Mouse (Mus musculus) liver, embryonic 14 days (tissue): ENCODE measurements around the gene C1ql4. TPM values are rescaled to one million over a fixed set of nuclear protein-coding genes. Genes with fewer than 3 reads are reported as not detected.

Experiments
- polyA plus RNA-seq: library from polyadenylated mRNA; depleted of rRNA; stranded (reverse); fragments of >200 nt; gene quantifications from 2 replicates; pipeline ENCODE4 v1.2.3, GENCODE M21; 2012; rRNA removed

Gene C1ql4
- 0.01 and 0.02 TPM in 2 replicates for polyA plus RNA-seq

DNA sequence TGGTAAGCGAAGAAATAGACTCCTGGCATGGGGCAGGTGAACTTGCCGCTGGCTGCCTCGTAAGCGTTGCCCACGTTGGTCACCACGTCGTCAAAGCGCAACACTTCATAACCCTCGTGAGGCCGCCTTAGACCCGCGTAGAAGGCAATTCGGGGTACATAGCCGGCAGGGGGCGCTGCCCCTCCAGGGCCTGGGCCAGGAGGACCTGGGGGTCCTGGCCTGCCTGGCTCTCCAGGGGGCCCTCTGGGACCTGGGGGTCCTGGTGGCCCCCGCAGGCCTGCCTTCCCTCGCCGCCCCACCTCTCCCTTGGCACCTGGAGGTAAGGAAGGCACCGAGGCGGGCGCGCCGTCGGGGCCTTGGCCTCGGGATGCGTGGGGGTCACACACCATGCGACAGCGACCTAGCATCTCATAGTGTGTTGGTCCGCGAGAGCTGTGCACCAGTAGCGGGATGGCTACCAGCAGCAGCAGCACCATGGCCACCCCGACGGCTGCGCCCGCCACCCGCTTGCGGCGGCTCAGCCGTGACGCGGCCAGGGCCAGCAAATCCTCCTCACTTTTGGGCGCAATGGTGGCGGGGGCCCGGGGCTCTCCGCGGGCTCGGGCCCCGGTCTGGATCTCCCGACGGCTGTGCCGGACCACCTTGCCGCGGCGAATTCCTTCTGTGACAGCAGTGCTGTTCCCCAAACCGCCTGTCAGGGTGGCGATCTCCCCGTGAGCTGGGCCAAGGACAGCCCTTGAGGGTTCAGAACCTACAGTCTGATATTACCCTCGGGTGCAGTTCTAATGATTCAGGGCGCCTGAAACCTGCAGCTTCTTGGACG, at the start of gene C1ql4:
TSS of gene C1ql4 (minus strand) at position 565 of the 823 bp plus-strand sequence.

GRCm38 (mm10) chr15:99125711-99126080, 38.1 kb upstream of the C1ql4 start, which contains the start of gene Spats2:
Gene Spats2, plus strand, starts transcription at chr15:99125916.

DNA sequence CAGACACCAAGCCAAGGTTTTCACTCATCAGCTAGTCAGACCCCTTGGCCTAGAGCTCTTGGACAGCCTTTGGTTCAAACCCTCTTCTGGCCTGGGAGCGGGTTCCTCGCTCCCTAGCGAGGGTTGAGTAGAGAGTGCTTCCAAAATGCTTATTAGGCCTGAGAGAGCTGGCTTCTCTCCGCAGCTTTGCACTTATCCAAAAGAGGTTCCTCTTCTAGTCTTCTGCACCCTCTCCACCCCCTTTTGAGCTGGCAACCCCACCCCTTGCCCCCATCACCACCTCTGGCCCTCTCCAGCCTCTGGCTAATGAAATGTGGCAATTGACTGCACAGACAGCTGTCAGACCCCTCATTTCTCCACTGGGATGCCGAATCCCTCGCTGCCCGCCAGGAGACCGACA, 5.3 kb upstream of the C1ql4 start, which contains the start of gene Dnajc22:
TSS of gene Dnajc22 (plus strand) at position 301 of the 400 bp plus-strand sequence.

GRCm38 (mm10) chr15:99074019-99074599, 13.5 kb downstream of the C1ql4 start, which contains the start of gene Troap:
Gene Troap, plus strand, starts transcription at chr15:99074575.

GRCm38 (mm10) chr15:99055040-99055439, 32.6 kb downstream of the C1ql4 start, which contains the start of gene Prph:
Gene Prph, plus strand, starts transcription at chr15:99055174.

Other genes with a start within 250 kb of the C1ql4 start
- gene Kmt2d, start 216.6 kb downstream of the C1ql4 start, polyA plus RNA-seq: 5.0 and 5.8 TPM in 2 replicates
- 2.7 and 2.8 TPM in 2 replicates for gene Rhebl1, start 193.3 kb downstream of the C1ql4 start, polyA plus RNA-seq
- gene Dhh, start 189.3 kb downstream of the C1ql4 start, polyA plus RNA-seq: 0.07 and 0.08 TPM in 2 replicates
- 6.1 and 7.2 TPM in 2 replicates for gene Lmbr1l, start 169.6 kb downstream of the C1ql4 start, polyA plus RNA-seq
- 1,378 and 1,502 TPM in 2 replicates for gene Tuba1b, start 153.3 kb downstream of the C1ql4 start, polyA plus RNA-seq
- gene Gm49450, start 134.3 kb downstream of the C1ql4 start, polyA plus RNA-seq: 0.09 and 0.23 TPM in 2 replicates
- gene Tuba1a, start 134.1 kb downstream of the C1ql4 start, polyA plus RNA-seq: 42.3 and 48.3 TPM in 2 replicates
- 241 and 278 TPM in 2 replicates for gene Tuba1c, start 57.9 kb downstream of the C1ql4 start, polyA plus RNA-seq
- gene Prph, start 32.6 kb downstream of the C1ql4 start, polyA plus RNA-seq: 0.70 and 0.71 TPM in 2 replicates
- gene Troap, start 13.2 kb downstream of the C1ql4 start, polyA plus RNA-seq: 12.8 and 16.0 TPM in 2 replicates
- gene Dnajc22, start 5.4 kb upstream of the C1ql4 start, polyA plus RNA-seq: 10.2 and 13.2 TPM in 2 replicates
- 7.0 and 8.0 TPM in 2 replicates for gene Spats2, start 38.1 kb upstream of the C1ql4 start, polyA plus RNA-seq
- 0.09 and 0.16 TPM in 2 replicates for gene Kcnh3, start 137.0 kb upstream of the C1ql4 start, polyA plus RNA-seq
- gene Mcrs1, start 164.1 kb upstream of the C1ql4 start, polyA plus RNA-seq: 23.9 and 27.0 TPM in 2 replicates
- gene Prpf40b, start 207.3 kb upstream of the C1ql4 start, polyA plus RNA-seq: 8.8 and 9.9 TPM in 2 replicates
- 0.01 TPM in 1 of 2 replicates, not detected in the other for gene Fam186b, start 208.1 kb upstream of the C1ql4 start, polyA plus RNA-seq